Mouse (Mus musculus): Measurements from ENCODE around the gene Cnksr1. TPM values are rescaled to one million over a fixed set of nuclear protein-coding genes. Genes with fewer than 3 reads are reported as not detected.

Cnksr1 gene
- total and polyA plus RNA-seq, 2 experiments from 2014 or later, result 0.66 to 0.69 TPM

GRCm38 (mm10) chr4:134251241-134252130 lies 13.3 kb upstream of the Cnksr1 start:
- TF ChIP-seq CTCF (IDR thresholded peaks at IDR 0.05; ENCODE audit: low read depth) (no peak), EP300 (IDR thresholded peaks at IDR 0.05; ENCODE audit: low read depth) (no peak)
- no peak; the same call in 1 of the 2 replicates for ATAC-seq (ENCODE audit: insufficient read depth, low read depth)
- under 1% methylated on average over 85 of the region's 91 CpGs for WGBS
- peak overlapping the region; percentile 4; the same call in 1 of the 2 replicates for H3K9ac ChIP-seq (replicated peaks; ENCODE audit: low read depth, low read length)
- H3K27ac ChIP-seq (ENCODE audit: low read depth), result no peak overlapping the region
- no peaks in the 10 kb centered on the region for H3K36me3 ChIP-seq (replicated peaks; ENCODE audit: control insufficient read depth, insufficient read depth, low read length)
- no peak for DNase-seq (ENCODE audit: low spot score)
- H3K4me3 ChIP-seq (ENCODE audit: low read depth, low read length), result peak overlapping the region; percentile 38
- H3K4me1 ChIP-seq (ENCODE audit: control insufficient read depth, insufficient read depth), result peaks cover 21% of the 10 kb centered on the region; the same call in 1 of the 2 replicates
- H3K27me3 ChIP-seq (ENCODE audit: control insufficient read depth, insufficient read depth, low read length), result peaks cover 46% of the 10 kb centered on the region
- no peaks in the 10 kb centered on the region for H3K9me3 ChIP-seq (replicated peaks; ENCODE audit: control insufficient read depth, low read length)
- peak overlapping the region; percentile 79 for H3K4me2 ChIP-seq (ENCODE audit: low read depth, low read length)

GRCm38 (mm10) chr4:134250930-134251240 lies 12.7 kb upstream of the Cnksr1 start:
- Histone ChIP-seq H3K27ac (ENCODE audit: low read depth) (no peak overlapping the region), H3K36me3 (replicated peaks; ENCODE audit: control insufficient read depth, insufficient read depth, low read length) (no peaks in the 10 kb centered on the region), H3K27me3 (ENCODE audit: control insufficient read depth, insufficient read depth, low read length) (peaks cover 48% of the 10 kb centered on the region), H3K9ac (replicated peaks; ENCODE audit: low read depth, low read length) (peak overlapping the region; percentile 4; the same call in 1 of the 2 replicates), H3K9me3 (replicated peaks; ENCODE audit: control insufficient read depth, low read length) (no peaks in the 10 kb centered on the region), H3K4me1 (ENCODE audit: control insufficient read depth, insufficient read depth) (peaks cover 18% of the 10 kb centered on the region; the same call in 1 of the 2 replicates), H3K4me2 (ENCODE audit: low read depth, low read length) (peak overlapping the region; percentile 79), H3K4me3 (ENCODE audit: low read depth, low read length) (peak overlapping the region; percentile 38)
- ATAC-seq (ENCODE audit: insufficient read depth, low read depth), result no peak
- 21% methylated on average over 10 of the region's 10 CpGs for WGBS
- TF ChIP-seq EP300 (IDR thresholded peaks at IDR 0.05; ENCODE audit: low read depth) (no peak), CTCF (IDR thresholded peaks at IDR 0.05; ENCODE audit: low read depth) (no peak)
- DNase-seq (ENCODE audit: low spot score), result no peak

GRCm38 (mm10) chr4:134250116-134250929 lies 12.1 kb upstream of the Cnksr1 start:
- 19% methylated on average over 27 of the region's 27 CpGs for WGBS
- Histone ChIP-seq H3K4me1 (ENCODE audit: control insufficient read depth, insufficient read depth) (peaks cover 18% of the 10 kb centered on the region; the same call in 1 of the 2 replicates), H3K27ac (ENCODE audit: low read depth) (no peak overlapping the region), H3K36me3 (replicated peaks; ENCODE audit: control insufficient read depth, insufficient read depth, low read length) (no peaks in the 10 kb centered on the region), H3K9ac (replicated peaks; ENCODE audit: low read depth, low read length) (no peak overlapping the region), H3K27me3 (ENCODE audit: control insufficient read depth, insufficient read depth, low read length) (peaks cover 48% of the 10 kb centered on the region), H3K4me2 (ENCODE audit: low read depth, low read length) (peak overlapping the region; percentile 79), H3K9me3 (replicated peaks; ENCODE audit: control insufficient read depth, low read length) (no peaks in the 10 kb centered on the region), H3K4me3 (ENCODE audit: low read depth, low read length) (peak overlapping the region; percentile 38)
- no peak for ATAC-seq (ENCODE audit: insufficient read depth, low read depth)
- DNase-seq (ENCODE audit: low spot score), result no peak
- TF ChIP-seq CTCF (IDR thresholded peaks at IDR 0.05; ENCODE audit: low read depth) (no peak), EP300 (IDR thresholded peaks at IDR 0.05; ENCODE audit: low read depth) (no peak)

DNA sequence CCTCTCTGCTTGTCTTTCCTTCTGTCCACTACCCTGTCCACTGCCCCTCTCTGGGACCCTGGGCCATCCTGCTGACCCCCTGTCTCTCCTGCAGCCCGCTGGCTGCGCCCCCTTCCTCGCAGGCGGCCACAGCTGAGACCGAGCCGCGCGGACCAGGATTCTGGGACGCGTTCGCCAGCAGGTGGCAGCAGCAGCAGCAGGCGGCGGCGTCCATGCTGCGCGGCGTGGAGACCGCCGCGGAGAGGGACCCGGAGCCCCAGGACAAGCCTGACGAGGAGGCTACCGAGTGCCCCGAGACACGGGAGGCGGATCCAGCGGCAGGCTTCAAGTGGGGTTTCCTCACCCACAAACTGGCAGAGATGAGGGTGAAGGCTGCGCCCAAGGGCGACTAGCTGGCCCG lies 11.5 kb upstream of the Cnksr1 start:
- TF ChIP-seq CTCF (IDR thresholded peaks at IDR 0.05; ENCODE audit: low read depth) (peak; percentile 85), EP300 (IDR thresholded peaks at IDR 0.05; ENCODE audit: low read depth) (no peak)
- H3K27me3 ChIP-seq (ENCODE audit: control insufficient read depth, insufficient read depth, low read length), result peaks cover 48% of the 10 kb centered on the region
- ATAC-seq (ENCODE audit: insufficient read depth, low read depth) (peak; percentile 69), DNase-seq (ENCODE audit: low spot score) (no peak)
- 2% methylated on average over 30 of the region's 30 CpGs for WGBS
- H3K4me2 ChIP-seq (ENCODE audit: low read depth, low read length), result peak overlapping the region; percentile 79
- H3K4me3 ChIP-seq (ENCODE audit: low read depth, low read length), result peak overlapping the region; percentile 38
- peaks cover 21% of the 10 kb centered on the region for H3K4me1 ChIP-seq (ENCODE audit: control insufficient read depth, insufficient read depth)
- H3K9me3 ChIP-seq (replicated peaks; ENCODE audit: control insufficient read depth, low read length), result no peaks in the 10 kb centered on the region
- H3K27ac ChIP-seq (ENCODE audit: low read depth), result no peak overlapping the region
- H3K9ac ChIP-seq (replicated peaks; ENCODE audit: low read depth, low read length), result no peak overlapping the region
- no peaks in the 10 kb centered on the region for H3K36me3 ChIP-seq (replicated peaks; ENCODE audit: control insufficient read depth, insufficient read depth, low read length)

DNA sequence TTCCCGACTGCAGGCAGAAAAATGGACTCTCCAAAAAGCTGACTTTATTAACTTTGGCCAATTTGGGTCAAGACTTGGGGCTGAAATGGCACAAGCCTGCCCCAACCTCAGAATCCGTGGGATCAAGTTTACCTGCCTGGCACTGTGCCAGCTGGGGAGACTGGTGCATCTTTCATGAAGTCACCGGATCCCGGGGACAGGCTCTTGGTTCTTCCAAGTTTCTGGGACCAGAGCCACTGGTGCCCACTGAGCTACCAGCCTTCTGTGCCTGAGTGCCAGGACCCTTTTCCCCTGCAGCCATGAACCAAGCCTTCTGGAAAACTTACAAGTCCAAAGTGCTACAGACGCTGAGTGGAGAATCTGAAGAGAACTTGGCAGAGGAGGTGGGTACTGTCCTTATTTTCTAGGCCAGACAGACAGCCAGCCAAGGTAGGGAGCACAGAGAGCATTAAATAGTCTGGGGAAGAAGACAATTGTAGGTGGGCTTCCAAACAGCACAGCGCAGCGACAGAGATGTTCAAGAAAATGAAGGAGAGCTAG lies 8.6 kb upstream of the Cnksr1 start, which contains the start of gene Gm30191:
Gene Gm30191, plus strand, starts transcription at position 217 of the 540 bp plus-strand sequence.
- 85% methylated on average over 7 of the region's 7 CpGs for WGBS
- DNase-seq (ENCODE audit: low spot score), result peak; percentile 4
- ATAC-seq (ENCODE audit: insufficient read depth, low read depth), result no peak
- Histone ChIP-seq H3K27me3 (ENCODE audit: control insufficient read depth, insufficient read depth, low read length) (peaks cover 26% of the 10 kb centered on the region), H3K4me2 (ENCODE audit: low read depth, low read length) (peak within 1 kb of the TSS; percentile 99), H3K9ac (replicated peaks; ENCODE audit: low read depth, low read length) (no peak within 1 kb of the TSS), H3K36me3 (replicated peaks; ENCODE audit: control insufficient read depth, insufficient read depth, low read length) (no peaks in the 10 kb centered on the region), H3K4me3 (ENCODE audit: low read depth, low read length) (peak within 1 kb of the TSS; percentile 79), H3K9me3 (replicated peaks; ENCODE audit: control insufficient read depth, low read length) (no peaks in the 10 kb centered on the region), H3K27ac (ENCODE audit: low read depth) (no peak within 1 kb of the TSS), H3K4me1 (ENCODE audit: control insufficient read depth, insufficient read depth) (peaks cover 22% of the 10 kb centered on the region)
- TF ChIP-seq CTCF (IDR thresholded peaks at IDR 0.05; ENCODE audit: low read depth) (no peak), EP300 (IDR thresholded peaks at IDR 0.05; ENCODE audit: low read depth) (no peak)

Data from heart, postnatal 0 days (tissue).